ENCODE assay signal across 21 mouse cellular contexts in the genomic region with DNA sequence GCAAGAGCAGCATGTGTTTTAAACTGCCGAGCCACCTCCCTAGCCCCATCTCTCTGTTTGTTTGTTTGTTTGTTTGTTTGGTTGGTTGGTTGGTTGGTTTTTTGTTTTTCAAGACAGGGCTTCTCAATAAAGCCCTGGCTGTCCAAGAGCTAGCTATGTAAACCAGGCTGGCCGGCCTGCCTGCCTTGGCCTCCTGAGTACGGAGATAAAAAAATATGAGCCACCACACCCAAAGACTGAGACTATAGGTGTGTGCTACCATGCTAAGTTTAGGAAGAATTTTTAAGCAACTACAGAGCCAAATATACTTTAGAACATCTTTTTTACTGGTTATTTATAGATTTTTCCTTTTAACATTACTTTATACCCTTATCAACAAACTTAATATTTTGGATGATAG. TPM values are rescaled to one million over a fixed set of nuclear protein-coding genes. Genes with fewer than 3 reads are reported as not detected.
"Had no signal": no experiment of that assay in that cellular context is flagged by ENCODE, and none has a peak within 500 bp of the region (broad histone marks: within the 10 kb centered on the region; RNA-seq: fewer than 3 reads in every experiment).

No protein-coding gene starts in this region.

- DNase-seq: kidney, adult 18-20 months; kidney, adult 9 months; kidney, postnatal 14 days; kidney, postnatal 4 days; left cerebral cortex, postnatal 4 days; lung, embryonic 14.5 days; lung, postnatal 36 days; retina, postnatal 1 day; right cerebral cortex, postnatal 25 days; thymus, adult 18-20 months; thymus, postnatal 36 days had no signal

- H3K9me3 ChIP-seq: limb, embryonic 12.5 days; limb, embryonic 15.5 days; midbrain, embryonic 10.5 days; midbrain, embryonic 13.5 days; neural tube, embryonic 13.5 days had no signal

- H3K9ac ChIP-seq: limb, embryonic 12.5 days; limb, embryonic 15.5 days; lung, embryonic 14.5 days; midbrain, embryonic 13.5 days; neural tube, embryonic 13.5 days had no signal

- H3K27me3 ChIP-seq: limb, embryonic 12.5 days; limb, embryonic 15.5 days; midbrain, embryonic 13.5 days; neural tube, embryonic 13.5 days had no signal

- ATAC-seq: lung, postnatal 0 days; midbrain, embryonic 13.5 days; midbrain, embryonic 16.5 days had no signal

- H3K4me1 ChIP-seq: limb, embryonic 12.5 days; limb, embryonic 15.5 days; midbrain, embryonic 10.5 days; midbrain, embryonic 13.5 days; neural tube, embryonic 13.5 days had no signal

- H3K4me3 ChIP-seq: limb, embryonic 12.5 days; limb, embryonic 15.5 days; megakaryocyte, embryonic 14.5 days; midbrain, embryonic 10.5 days; midbrain, embryonic 13.5 days; myocyte; neural tube, embryonic 13.5 days had no signal

- H3K27ac ChIP-seq: limb, embryonic 12.5 days; limb, embryonic 15.5 days; midbrain, embryonic 10.5 days; midbrain, embryonic 13.5 days; neural tube, embryonic 13.5 days had no signal

- H3K36me3 ChIP-seq: limb, embryonic 12.5 days; limb, embryonic 15.5 days; midbrain, embryonic 10.5 days; midbrain, embryonic 13.5 days; neural tube, embryonic 13.5 days had no signal

- H3K4me2 ChIP-seq: limb, embryonic 12.5 days; limb, embryonic 15.5 days; lung, embryonic 14.5 days; midbrain, embryonic 13.5 days; neural tube, embryonic 13.5 days had no signal

RNA-seq across cellular contexts. Expression of gene Terb1, which starts 57.5 kb away (rescaled TPM):
- total RNA-seq: monocyte, adult 5-6 weeks had no signal
- polyA plus RNA-seq: myocyte had no signal
